Mouse (Mus musculus) MEL (cell line): ENCODE measurements around the gene A030014E15Rik. TPM values are rescaled to one million over a fixed set of nuclear protein-coding genes. Genes with fewer than 3 reads are reported as not detected.

Experiments used
- DNase-seq: peaks from one replicate; pipeline ENCODE4 v3.0.0; 2011; ENCODE audit warnings: low read depth, low spot score
- H3K27ac ChIP-seq: 2 replicates; pipeline ENCODE4 v1.5.1; 2012; ENCODE audit warnings: low read depth, mild to moderate bottlenecking, control low read depth, low read length, moderate library complexity; ENCODE audit not compliant: control insufficient read depth
- H3K27me3 ChIP-seq, 2 experiments: fragments of 150-350 bp in 1 of 2; sonication (generic) in 1 of 2; 2 replicates each; pipeline ENCODE4 v1.6.1; 2012; ENCODE audit warnings: low read length in 2 of 2, mild to moderate bottlenecking in 2 of 2, improper control_type of control experiment in 1 of 2, moderate library complexity in 1 of 2; ENCODE audit not compliant: insufficient read depth in 2 of 2, control insufficient read depth in 1 of 2
- H3K36me3 ChIP-seq, 2 experiments: 2 replicates each; pipeline ENCODE4 v1.6.1; 2012 to 2014; ENCODE audit warnings: low read length in 2 of 2, improper control_type of control experiment in 1 of 2, inconsistent platforms in 1 of 2, mild to moderate bottlenecking in 1 of 2; ENCODE audit not compliant: insufficient read depth in 2 of 2, control insufficient read depth in 1 of 2
- H3K4me1 ChIP-seq, 2 experiments: fragments of 150-350 bp in 1 of 2; sonication (generic) in 1 of 2; 2 replicates each; pipeline ENCODE4 v1.6.1; 2012; ENCODE audit warnings: low read length in 2 of 2, improper control_type of control experiment in 1 of 2, mild to moderate bottlenecking in 1 of 2; ENCODE audit not compliant: insufficient read depth in 2 of 2, control insufficient read depth in 1 of 2
- H3K4me3 ChIP-seq, 2 experiments: fragments of 150-350 bp in 1 of 2; sonication (generic) in 1 of 2; 2 replicates each; pipeline ENCODE4 v1.5.1; 2012; ENCODE audit warnings: low read depth in 2 of 2, low read length in 2 of 2, mild to moderate bottlenecking in 2 of 2, moderate library complexity in 2 of 2, control low read depth in 1 of 2, improper control_type of control experiment in 1 of 2; ENCODE audit not compliant: control insufficient read depth in 1 of 2, insufficient read depth in 1 of 2
- H3K79me2 ChIP-seq: 2 replicates; pipeline ENCODE4 v1.6.1; 2012; ENCODE audit warnings: mild to moderate bottlenecking, low read length, moderate library complexity; ENCODE audit not compliant: control insufficient read depth, poor library complexity, insufficient read depth
- H3K9ac ChIP-seq: 2 replicates; pipeline ENCODE4 v1.6.1; 2012; ENCODE audit warnings: low read depth, mild to moderate bottlenecking, control low read depth, low read length, moderate library complexity; ENCODE audit not compliant: control insufficient read depth, poor library complexity, severe bottlenecking
- H3K9me3 ChIP-seq: fragments of 150-350 bp; sonication (generic); replicated peaks from 2 replicates; pipeline ENCODE4 v1.6.1; 2012; ENCODE audit warnings: mild to moderate bottlenecking, low read length, improper control_type of control experiment, moderate library complexity; ENCODE audit not compliant: insufficient read depth
- BHLHE40 ChIP-seq: IDR thresholded peaks from 2 replicates; pipeline ENCODE4 v1.6.1; 2012; ENCODE audit warnings: low read depth, mild to moderate bottlenecking, inconsistent platforms, low read length, improper control_type of control experiment, borderline replicate concordance
- CHD1 ChIP-seq: IDR thresholded peaks from 2 replicates; pipeline ENCODE4 v1.6.1; 2012; ENCODE audit warnings: low read depth, mild to moderate bottlenecking, inconsistent platforms, low read length, improper control_type of control experiment
- CHD2 ChIP-seq: IDR thresholded peaks from 2 replicates; pipeline ENCODE4 v1.6.1; 2011; ENCODE audit warnings: low read length, improper control_type of control experiment
- E2F4 ChIP-seq: IDR thresholded peaks from 2 replicates; pipeline ENCODE4 v1.6.1; 2011; ENCODE audit warnings: low read depth, low read length, improper control_type of control experiment, borderline replicate concordance
- EP300 ChIP-seq, 2 experiments: IDR thresholded peaks; 2 replicates each; pipeline ENCODE4 v1.6.1; 2011; ENCODE audit warnings: improper control_type of control experiment in 2 of 2, low read length in 2 of 2, low read depth in 1 of 2, mild to moderate bottlenecking in 1 of 2
- ETS1 ChIP-seq: IDR thresholded peaks from 2 replicates; pipeline ENCODE4 v1.6.1; 2012; ENCODE audit warnings: low read depth, mild to moderate bottlenecking, inconsistent platforms, low read length, improper control_type of control experiment, moderate library complexity
- GATA1 ChIP-seq: IDR thresholded peaks from 2 replicates; pipeline ENCODE4 v1.6.1; 2011; ENCODE audit warnings: low read depth, low read length, improper control_type of control experiment
- KAT2A ChIP-seq: conservative IDR thresholded peaks from 2 replicates; pipeline ENCODE4 v1.6.1; 2012; ENCODE audit warnings: low read depth, low read length, improper control_type of control experiment, inconsistent platforms
- MAFK ChIP-seq: IDR thresholded peaks from 2 replicates; pipeline ENCODE4 v1.6.1; 2011; ENCODE audit warnings: low read depth, mild to moderate bottlenecking, low read length, improper control_type of control experiment, borderline replicate concordance
- MAZ ChIP-seq: IDR thresholded peaks from 2 replicates; pipeline ENCODE4 v1.6.1; 2012; ENCODE audit warnings: low read depth, mild to moderate bottlenecking, inconsistent platforms, low read length, improper control_type of control experiment
- MEF2A ChIP-seq: IDR thresholded peaks from 2 replicates; pipeline ENCODE4 v1.6.1; 2014; ENCODE audit warnings: low read depth, mild to moderate bottlenecking, inconsistent platforms, low read length, improper control_type of control experiment; ENCODE audit not compliant: poor library complexity, insufficient replicate concordance, severe bottlenecking; ENCODE audit errors: extremely low read depth
- MXI1 ChIP-seq: IDR thresholded peaks from 2 replicates; pipeline ENCODE4 v1.6.1; 2011; ENCODE audit warnings: mild to moderate bottlenecking, low read depth, low read length, improper control_type of control experiment
- MYB ChIP-seq: IDR thresholded peaks from 2 replicates; pipeline ENCODE4 v1.6.1; 2011; ENCODE audit warnings: mild to moderate bottlenecking, low read depth, low read length, improper control_type of control experiment
- POLR2A ChIP-seq, 2 experiments: IDR thresholded peaks; 2 replicates each; pipeline ENCODE4 v1.6.1; 2011 to 2012; ENCODE audit warnings: low read length in 2 of 2, mild to moderate bottlenecking in 2 of 2, control low read depth in 1 of 2, improper control_type of control experiment in 1 of 2, low read depth in 1 of 2, moderate library complexity in 1 of 2; ENCODE audit not compliant: control insufficient read depth in 1 of 2, insufficient read depth in 1 of 2, poor library complexity in 1 of 2
- POLR2AphosphoS5 ChIP-seq: IDR thresholded peaks from 2 replicates; pipeline ENCODE4 v1.6.1; 2012; ENCODE audit warnings: low read depth, borderline replicate concordance, mild to moderate bottlenecking, inconsistent platforms, low read length, moderate library complexity, mixed read lengths
- RAD21 ChIP-seq: IDR thresholded peaks from 2 replicates; pipeline ENCODE4 v1.6.1; 2011; ENCODE audit warnings: mild to moderate bottlenecking, low read depth, low read length, improper control_type of control experiment
- RCOR1 ChIP-seq: IDR thresholded peaks from 2 replicates; pipeline ENCODE4 v1.6.1; 2012; ENCODE audit warnings: low read depth, mild to moderate bottlenecking, inconsistent platforms, low read length, improper control_type of control experiment
- SIN3A ChIP-seq: IDR thresholded peaks from 2 replicates; pipeline ENCODE4 v1.6.1; 2012; ENCODE audit warnings: low read length, improper control_type of control experiment, inconsistent platforms
- SMC3 ChIP-seq: IDR thresholded peaks from 2 replicates; pipeline ENCODE4 v1.6.1; 2011; ENCODE audit warnings: low read depth, low read length, improper control_type of control experiment
- TAL1 ChIP-seq: IDR thresholded peaks from 2 replicates; pipeline ENCODE4 v1.6.1; 2012; ENCODE audit warnings: mild to moderate bottlenecking, inconsistent platforms, low read length, moderate library complexity, mixed read lengths
- TCF12 ChIP-seq: IDR thresholded peaks from 2 replicates; pipeline ENCODE4 v1.6.1; 2014; ENCODE audit warnings: low read depth, mild to moderate bottlenecking, inconsistent platforms, low read length, improper control_type of control experiment, moderate library complexity
- USF1 ChIP-seq: IDR thresholded peaks from 2 replicates; pipeline ENCODE4 v1.6.1; 2014; ENCODE audit warnings: low read depth, mild to moderate bottlenecking, inconsistent platforms, low read length, improper control_type of control experiment, moderate library complexity
- USF2 ChIP-seq, 2 experiments: IDR thresholded peaks; 2 replicates each; pipeline ENCODE4 v1.6.1; 2011 to 2012; ENCODE audit warnings: improper control_type of control experiment in 2 of 2, low read length in 2 of 2, borderline replicate concordance in 1 of 2, inconsistent platforms in 1 of 2, low read depth in 1 of 2, mild to moderate bottlenecking in 1 of 2; ENCODE audit not compliant: insufficient read depth in 1 of 2
- ZC3H11A ChIP-seq: IDR thresholded peaks from 2 replicates; pipeline ENCODE4 v1.6.1; 2012; ENCODE audit warnings: low read depth, mild to moderate bottlenecking, inconsistent platforms, low read length, improper control_type of control experiment
- polyA plus RNA-seq, 2 experiments: library from polyadenylated mRNA; stranded (reverse) in 1 of 2; unstranded in 1 of 2; fragments of >175 nt in 1 of 2; fragments of >200 nt in 1 of 2; gene quantifications; 2 replicates each; pipeline versions ENCODE4 v1.2.1 to v1.2.4; 2012; ENCODE audit warnings: low replicate concordance in 2 of 2, low read depth in 1 of 2; ENCODE audit not compliant: insufficient read length in 2 of 2, insufficient read depth in 1 of 2, missing spikeins in 1 of 2
- total RNA-seq: library from RNA; depleted of rRNA; stranded (reverse); fragments of 300-350 nt; gene quantifications from 2 replicates; pipeline ENCODE4 v1.2.3, GENCODE M21; 2012; rRNA removed

A030014E15Rik gene
- not detected in 2 replicates for total RNA-seq
- not detected for polyA plus RNA-seq

- H3K27ac ChIP-seq, result no peak within 1 kb of the TSS
- H3K36me3 ChIP-seq, result no peaks in the 10 kb centered on the region
- DNase-seq, result peak; percentile 37
- H3K79me2 ChIP-seq, result no peaks in the 10 kb centered on the region
- no peaks in the 10 kb centered on the region for H3K27me3 ChIP-seq
- H3K9ac ChIP-seq, result no peak within 1 kb of the TSS
- no peak within 1 kb of the TSS for H3K4me3 ChIP-seq
- H3K4me1 ChIP-seq, result no peaks in the 10 kb centered on the region
- no peaks in the 10 kb centered on the region for H3K9me3 ChIP-seq
- TF ChIP-seq SMC3, result no peak
- no peak for TF ChIP-seq E2F4
- TF ChIP-seq SIN3A, result no peak
Observed at GRCm38 (mm10) chr1:82924650-82925049, at the start of gene A030014E15Rik. Gene A030014E15Rik (plus strand): TSS chr1:82924917.

GRCm38 (mm10) chr1:82879172-82879571 lies 45.5 kb upstream of the A030014E15Rik start:
- Histone ChIP-seq H3K27me3 (no peaks in the 10 kb centered on the region), H3K36me3 (peaks cover 2 to 13% of the 10 kb centered on the region in 2 experiments; a peak in 3 of 4 replicates)
- TF ChIP-seq ETS1 (no peak), CHD1 (no peak), EP300 (IDR thresholded peaks at IDR 0.05; ENCODE audit: low read depth in 1 of 2, low read length in 2 of 2) (no peak), TCF12 (no peak), USF2 (IDR thresholded peaks at IDR 0.05; ENCODE audit: borderline replicate concordance in 1 of 2, insufficient read depth in 1 of 2, low read depth in 1 of 2, low read length in 2 of 2) (no peak), TAL1 (no peak)
- TF ChIP-seq, all 39 proteins: peak for 0
- peak; percentile 23 for DNase-seq
- Histone ChIP-seq H3K4me1 (no peaks in the 10 kb centered on the region), H3K79me2 (no peaks in the 10 kb centered on the region), H3K4me3 (no peak overlapping the region), H3K9ac (no peak overlapping the region), H3K9me3 (no peaks in the 10 kb centered on the region), H3K27ac (no peak overlapping the region)

GRCm38 (mm10) chr1:82880196-82880595 lies 44.5 kb upstream of the A030014E15Rik start:
- no peak overlapping the region for H3K9ac ChIP-seq
- DNase-seq, result no peak
- no peak overlapping the region for H3K4me3 ChIP-seq
- H3K4me1 ChIP-seq, result no peaks in the 10 kb centered on the region
- H3K79me2 ChIP-seq, result no peaks in the 10 kb centered on the region
- no peak overlapping the region for H3K27ac ChIP-seq
- H3K27me3 ChIP-seq, result no peaks in the 10 kb centered on the region
- H3K9me3 ChIP-seq, result no peaks in the 10 kb centered on the region
- TF ChIP-seq TAL1, result no peak
- no peak for TF ChIP-seq RAD21
- no peak for TF ChIP-seq ZC3H11A
- no peak for TF ChIP-seq USF1
- no peak for TF ChIP-seq MAFK
- no peak for TF ChIP-seq MEF2A
- no peak for TF ChIP-seq POLR2A (IDR thresholded peaks at IDR 0.05; ENCODE audit: control insufficient read depth in 1 of 2, insufficient read depth in 1 of 2, low read depth in 1 of 2, low read length in 2 of 2, poor library complexity in 1 of 2)
- TF ChIP-seq MAZ, result no peak
- TF ChIP-seq POLR2AphosphoS5, result no peak
- TF ChIP-seq CHD2, result no peak
- no peak for TF ChIP-seq BHLHE40
- no peak for TF ChIP-seq MYB
- TF ChIP-seq ETS1, result no peak
- no peak for TF ChIP-seq E2F4
- no peak for TF ChIP-seq KAT2A
- no peak for TF ChIP-seq GATA1
- TF ChIP-seq MXI1, result no peak
- no peak for TF ChIP-seq RCOR1
- peaks cover 2 to 15% of the 10 kb centered on the region in 2 experiments; a peak in 3 of 4 replicates for H3K36me3 ChIP-seq
